Mouse (Mus musculus): ENCODE data around the gene Ccl2. TPM values are rescaled to one million over a fixed set of nuclear protein-coding genes. Genes with fewer than 3 reads are reported as not detected.
A peak's percentile ranks its signal among the peaks of the same experiment; 100 is the strongest.

Ccl2 gene
- polyA plus RNA-seq, 1 experiment from 2014 or later: 1.6 TPM

DNA sequence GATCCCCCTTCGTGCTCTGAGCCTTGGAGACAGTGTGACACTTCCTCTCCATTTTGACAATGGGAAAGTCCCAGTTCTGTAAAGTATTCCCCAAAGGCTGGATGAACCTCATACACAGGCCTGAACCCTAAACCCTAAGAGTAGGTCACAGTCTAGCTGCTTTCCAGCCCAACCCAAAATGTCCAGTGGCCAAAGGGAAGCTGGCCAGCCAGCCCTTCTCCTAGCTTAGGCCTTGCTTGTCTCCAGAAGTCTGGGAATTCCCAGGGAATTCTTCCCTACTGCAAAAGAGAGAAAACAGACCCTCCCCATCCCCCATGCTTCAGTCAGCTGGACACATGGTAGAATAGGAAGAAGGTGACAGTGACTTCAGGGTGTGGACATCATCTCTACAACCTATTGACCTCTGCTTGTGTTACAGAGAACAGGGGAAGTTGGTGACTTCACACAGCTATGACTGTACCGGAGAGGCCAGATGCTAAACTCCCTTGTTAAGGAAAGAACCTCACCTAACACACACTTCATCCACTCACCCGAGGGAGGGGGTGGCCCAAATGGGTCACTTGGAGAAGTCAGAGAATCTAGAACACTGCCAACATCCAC lies 19.1 kb upstream of the Ccl2 start:
- no peak overlapping the region for H3K4me2 ChIP-seq
- 71% methylated on average over 3 of the region's 3 CpGs for WGBS
- H3K36me3 ChIP-seq: no peaks in the 10 kb centered on the region
- no peak overlapping the region for H3K27ac ChIP-seq
- no peaks in the 10 kb centered on the region for H3K4me1 ChIP-seq
- H3K9ac ChIP-seq: no peak overlapping the region
- H3K27me3 ChIP-seq: no peaks in the 10 kb centered on the region
- H3K9me3 ChIP-seq (replicated peaks): no peaks in the 10 kb centered on the region
- no peak overlapping the region for H3K4me3 ChIP-seq (replicated peaks)
- ATAC-seq (replicated peaks; ENCODE audit: low FRiP score): no peak

DNA sequence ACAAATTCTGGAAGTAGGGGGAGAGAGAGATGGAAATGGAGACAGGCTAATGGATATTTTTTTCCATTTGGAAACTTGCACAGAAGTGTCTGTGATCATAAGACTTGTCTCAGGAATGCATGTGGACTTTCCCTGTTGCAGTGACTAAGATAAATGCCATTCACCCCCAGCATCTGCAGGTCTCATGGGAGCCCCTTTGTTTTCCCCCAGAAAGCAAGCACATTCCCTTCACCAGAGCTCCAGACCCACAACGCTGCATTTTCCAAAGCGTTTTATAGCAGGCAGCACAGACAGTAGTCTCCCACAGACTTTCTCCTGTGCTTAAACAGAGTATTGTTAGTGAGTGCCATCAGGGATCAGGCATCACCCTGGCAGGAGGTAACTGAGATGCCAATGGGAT lies 16.0 kb upstream of the Ccl2 start:
- no peaks in the 10 kb centered on the region for H3K27me3 ChIP-seq

DNA sequence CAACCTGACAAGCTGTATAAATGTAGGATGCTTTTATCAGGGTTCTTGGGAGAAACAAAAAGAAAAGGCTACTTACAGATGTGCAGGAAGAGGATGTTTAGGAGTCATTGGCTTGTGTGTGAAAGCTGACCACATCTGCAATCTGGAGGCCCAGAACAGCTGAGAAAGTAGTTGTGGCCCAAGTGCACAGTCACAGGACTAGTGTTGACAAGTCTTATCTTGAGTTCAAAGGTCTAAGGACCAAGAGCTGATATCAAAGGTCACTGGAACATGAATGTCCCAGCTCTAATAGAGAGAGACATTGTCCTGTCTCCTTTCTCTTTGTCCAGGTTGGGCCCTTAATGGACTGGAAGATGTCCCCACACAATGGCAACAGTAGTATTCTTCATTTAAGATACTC lies 15.6 kb upstream of the Ccl2 start:
- Histone ChIP-seq H3K4me1 (no peaks in the 10 kb centered on the region), H3K27ac (no peak overlapping the region), H3K4me2 (no peak overlapping the region), H3K27me3 (no peaks in the 10 kb centered on the region), H3K36me3 (no peaks in the 10 kb centered on the region), H3K9ac (no peak overlapping the region), H3K4me3 (replicated peaks) (no peak overlapping the region), H3K9me3 (replicated peaks) (no peaks in the 10 kb centered on the region)
- no peak for ATAC-seq (replicated peaks; ENCODE audit: low FRiP score)

More for the DNA sequence above, 16.0 kb upstream of the Ccl2 start:
- Histone ChIP-seq H3K4me2 (no peak overlapping the region), H3K27ac (no peak overlapping the region), H3K9ac (no peak overlapping the region), H3K36me3 (no peaks in the 10 kb centered on the region), H3K4me1 (no peaks in the 10 kb centered on the region), H3K9me3 (replicated peaks) (no peaks in the 10 kb centered on the region), H3K4me3 (replicated peaks) (no peak overlapping the region)
- 46% methylated on average over 2 of the region's 2 CpGs for WGBS
- ATAC-seq (replicated peaks; ENCODE audit: low FRiP score): no peak

DNA sequence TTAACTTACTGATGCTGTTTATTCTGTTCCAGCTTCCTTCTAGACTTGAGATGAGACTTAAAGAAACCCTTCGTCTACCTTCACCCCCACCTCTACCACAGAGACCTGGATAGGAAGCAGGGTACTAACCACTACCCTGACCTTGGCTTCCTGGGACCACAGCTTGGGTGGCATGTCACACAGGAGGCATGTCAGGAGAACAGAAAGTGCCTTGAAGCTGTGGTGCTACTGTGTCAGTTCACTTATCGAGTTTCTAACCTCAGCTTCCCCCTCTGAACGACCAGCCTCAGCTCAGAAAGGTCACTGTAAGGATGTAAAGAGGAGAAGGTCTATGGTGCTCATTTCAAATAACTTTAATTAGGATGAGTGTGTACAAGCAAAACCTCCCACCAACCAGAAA lies 14.0 kb upstream of the Ccl2 start:
- no peak for ATAC-seq (replicated peaks; ENCODE audit: low FRiP score)
- H3K36me3 ChIP-seq: no peaks in the 10 kb centered on the region
- H3K9me3 ChIP-seq (replicated peaks): no peaks in the 10 kb centered on the region
- no peaks in the 10 kb centered on the region for H3K27me3 ChIP-seq
- no peak overlapping the region for H3K27ac ChIP-seq
- H3K4me1 ChIP-seq: no peaks in the 10 kb centered on the region
- no peak overlapping the region for H3K4me2 ChIP-seq
- no peak overlapping the region for H3K9ac ChIP-seq
- WGBS: 55% methylated on average over 3 of the region's 3 CpGs
- no peak overlapping the region for H3K4me3 ChIP-seq (replicated peaks)

DNA sequence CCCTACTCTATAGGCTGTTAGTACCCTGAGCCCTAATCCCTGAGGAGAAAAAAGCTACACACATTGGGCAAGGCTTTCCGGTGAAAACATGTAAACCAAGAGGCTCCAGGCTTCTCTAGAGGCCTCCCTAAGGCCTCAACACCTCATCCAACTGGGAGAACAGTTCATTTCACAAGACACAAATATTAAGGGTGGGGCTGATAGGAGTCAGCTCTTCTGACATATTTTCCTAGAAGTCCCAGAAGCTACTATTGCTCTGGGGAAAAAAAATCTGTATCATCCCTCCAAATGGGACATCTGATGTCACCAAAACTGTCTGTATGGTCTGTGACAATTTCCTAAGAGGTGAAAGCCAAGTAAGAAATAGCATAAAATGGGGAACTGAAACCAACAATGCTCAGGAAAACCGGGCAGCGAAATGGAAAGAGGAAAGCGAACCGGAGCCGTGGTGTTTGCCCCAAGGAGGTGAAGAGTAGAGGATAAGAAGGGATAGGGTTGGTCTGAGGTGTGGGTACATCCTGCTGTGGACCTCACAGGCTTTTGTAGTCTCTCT lies 12.8 kb upstream of the Ccl2 start:
- 85% methylated on average over 6 of the region's 6 CpGs for WGBS
- H3K27me3 ChIP-seq: no peaks in the 10 kb centered on the region
- no peak overlapping the region for H3K4me2 ChIP-seq
- H3K9ac ChIP-seq: no peak overlapping the region
- ATAC-seq (replicated peaks; ENCODE audit: low FRiP score): no peak
- H3K27ac ChIP-seq: no peak overlapping the region
- no peaks in the 10 kb centered on the region for H3K9me3 ChIP-seq (replicated peaks)
- H3K4me3 ChIP-seq (replicated peaks): no peak overlapping the region
- H3K36me3 ChIP-seq: no peaks in the 10 kb centered on the region
- H3K4me1 ChIP-seq: no peaks in the 10 kb centered on the region

DNA sequence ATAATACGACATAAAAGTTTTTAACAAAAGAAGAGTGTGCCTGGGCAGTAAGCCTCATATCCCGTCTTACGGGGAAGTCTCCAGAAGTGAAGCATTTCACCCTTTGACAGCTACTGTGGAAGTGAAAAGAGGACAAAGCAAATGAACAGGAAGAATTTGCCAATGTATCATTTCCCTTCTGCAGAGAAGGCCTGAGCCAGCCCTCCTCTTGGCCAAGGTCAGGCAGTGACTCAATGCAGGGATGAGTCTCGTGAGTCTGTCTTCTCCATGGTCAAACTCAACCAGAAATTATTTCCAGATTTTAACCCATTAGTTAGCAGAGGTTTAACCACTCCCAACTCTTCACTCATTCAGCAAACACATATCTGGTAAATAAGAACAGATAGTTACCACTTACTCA lies 11.6 kb upstream of the Ccl2 start:
- Histone ChIP-seq H3K27me3 (no peaks in the 10 kb centered on the region), H3K9ac (no peak overlapping the region), H3K4me2 (no peak overlapping the region), H3K27ac (no peak overlapping the region), H3K4me1 (no peaks in the 10 kb centered on the region), H3K4me3 (replicated peaks) (no peak overlapping the region), H3K36me3 (no peaks in the 10 kb centered on the region), H3K9me3 (replicated peaks) (no peaks in the 10 kb centered on the region)
- 75% methylated on average over 4 of the region's 4 CpGs for WGBS
- no peak for ATAC-seq (replicated peaks; ENCODE audit: low FRiP score)

DNA sequence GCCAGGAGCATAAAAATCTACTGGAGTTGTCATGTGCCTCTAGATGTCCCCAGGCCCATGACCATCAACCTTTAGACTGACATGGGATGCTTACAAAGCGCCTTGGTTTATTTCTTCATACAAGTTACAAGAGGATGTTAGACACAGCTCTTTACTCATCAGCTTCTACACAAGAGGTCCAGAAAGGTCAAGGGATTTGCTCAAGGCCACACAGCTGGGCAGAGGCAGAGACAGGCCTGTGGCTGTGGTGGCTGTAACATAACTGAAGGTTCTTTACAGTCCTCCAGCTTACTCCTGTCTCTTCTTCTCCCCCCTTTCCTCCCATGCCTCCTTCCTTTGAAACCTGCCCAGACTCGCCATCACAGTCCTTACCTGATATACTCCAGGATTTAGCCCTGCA lies 5.2 kb upstream of the Ccl2 start:
- Histone ChIP-seq H3K27me3 (no peaks in the 10 kb centered on the region), H3K36me3 (no peaks in the 10 kb centered on the region), H3K4me1 (peaks cover 16% of the 10 kb centered on the region; the same call in 1 of the 2 replicates), H3K9ac (no peak overlapping the region), H3K4me3 (replicated peaks) (no peak overlapping the region), H3K9me3 (replicated peaks) (no peaks in the 10 kb centered on the region), H3K27ac (no peak overlapping the region), H3K4me2 (no peak overlapping the region)
- WGBS: 69% methylated on average over 2 of the region's 2 CpGs
- no peak for ATAC-seq (replicated peaks; ENCODE audit: low FRiP score)

DNA sequence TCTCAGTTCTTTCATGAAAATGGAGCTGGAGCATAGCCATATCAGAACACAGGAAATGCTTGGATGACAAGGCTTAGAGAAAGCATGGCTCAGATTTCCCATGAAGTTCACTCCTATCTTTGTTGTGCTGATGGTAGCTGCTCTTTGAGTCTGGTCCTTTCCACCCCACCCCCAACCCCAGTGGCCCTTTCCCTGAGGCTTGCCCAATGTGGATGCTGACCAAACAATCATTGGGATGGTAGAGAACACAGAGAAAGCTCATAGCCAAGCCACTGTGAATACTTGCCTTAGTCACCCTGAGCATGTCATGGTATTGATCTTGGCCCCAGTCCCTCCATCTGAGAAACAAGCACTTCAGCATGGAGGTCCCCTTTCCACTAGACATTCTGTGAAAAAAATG lies 3.2 kb upstream of the Ccl2 start:
- no peaks in the 10 kb centered on the region for H3K9me3 ChIP-seq (replicated peaks)
- peak overlapping the region; percentile 64 for H3K27ac ChIP-seq
- no peaks in the 10 kb centered on the region for H3K27me3 ChIP-seq
- H3K4me3 ChIP-seq (replicated peaks): no peak overlapping the region
- no peak for ATAC-seq (replicated peaks; ENCODE audit: low FRiP score)
- H3K9ac ChIP-seq: no peak overlapping the region
- no peak overlapping the region for H3K4me2 ChIP-seq
- H3K36me3 ChIP-seq: no peaks in the 10 kb centered on the region
- peaks cover 20% of the 10 kb centered on the region; the same call in 1 of the 2 replicates for H3K4me1 ChIP-seq

DNA sequence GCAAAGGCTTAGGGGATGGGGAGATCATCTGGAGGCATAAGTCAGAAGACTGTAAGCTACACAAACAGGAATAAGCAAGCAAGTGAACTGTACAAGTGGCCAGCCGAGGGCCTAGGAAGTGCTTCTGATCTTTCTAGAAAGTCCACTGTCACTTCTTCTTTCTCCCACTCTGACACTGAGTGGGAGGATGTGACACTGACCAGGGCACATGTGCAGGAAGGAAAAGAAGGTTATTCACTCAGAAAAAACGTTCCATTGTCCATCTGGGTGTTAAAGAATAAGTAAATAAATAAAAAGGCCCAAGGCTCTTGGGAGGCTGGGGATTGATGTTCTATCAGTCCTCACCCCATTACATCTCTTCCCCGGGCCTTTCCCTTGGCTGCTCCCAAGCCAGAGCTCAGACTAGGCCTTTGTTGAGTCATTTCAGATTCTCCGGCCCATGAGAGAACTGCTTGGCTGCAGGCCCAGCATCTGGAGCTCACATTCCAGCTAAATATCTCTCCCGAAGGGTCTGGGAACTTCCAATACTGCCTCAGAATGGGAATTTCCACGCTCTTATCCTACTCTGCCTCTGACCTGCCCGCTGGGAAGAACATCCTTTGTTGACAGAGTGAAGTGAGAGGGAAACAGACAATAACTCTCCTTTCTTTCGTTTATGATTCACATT lies 2.6 kb upstream of the Ccl2 start:
- no peaks in the 10 kb centered on the region for H3K27me3 ChIP-seq
- H3K36me3 ChIP-seq: no peaks in the 10 kb centered on the region
- no peak overlapping the region for H3K9ac ChIP-seq
- H3K9me3 ChIP-seq (replicated peaks): no peaks in the 10 kb centered on the region
- peaks cover 20% of the 10 kb centered on the region; the same call in 1 of the 2 replicates for H3K4me1 ChIP-seq
- 45% methylated on average over 8 of the region's 8 CpGs for WGBS
- no peak for ATAC-seq (replicated peaks; ENCODE audit: low FRiP score)
- no peak overlapping the region for H3K4me2 ChIP-seq
- no peak overlapping the region for H3K4me3 ChIP-seq (replicated peaks)
- peak overlapping the region; percentile 64 for H3K27ac ChIP-seq

DNA sequence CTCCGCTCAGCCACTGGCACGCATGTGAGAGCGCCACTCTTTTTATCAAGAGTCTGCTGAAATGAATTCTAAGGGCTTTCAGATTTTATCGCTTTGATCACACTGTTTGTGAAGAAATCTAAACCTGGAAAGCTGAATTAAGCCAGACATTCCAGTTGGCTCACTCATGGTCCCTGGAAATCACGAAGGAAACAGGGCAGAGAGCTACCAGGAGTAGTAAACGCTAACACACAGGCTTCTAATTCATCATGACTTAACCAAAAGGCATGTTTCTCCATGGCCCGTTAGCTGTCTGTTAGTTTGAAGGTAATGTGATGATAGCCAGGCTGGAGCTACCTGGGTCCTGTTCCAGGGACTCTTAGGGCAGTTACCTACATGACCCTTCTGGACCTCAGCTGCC lies 925 bp upstream of the Ccl2 start:
- Histone ChIP-seq H3K4me3 (replicated peaks) (no peak overlapping the region), H3K36me3 (no peaks in the 10 kb centered on the region), H3K4me1 (peaks cover 20% of the 10 kb centered on the region; the same call in 1 of the 2 replicates), H3K27me3 (no peaks in the 10 kb centered on the region), H3K9me3 (replicated peaks) (no peaks in the 10 kb centered on the region), H3K9ac (no peak overlapping the region), H3K27ac (no peak overlapping the region), H3K4me2 (no peak overlapping the region)
- 84% methylated on average over 7 of the region's 7 CpGs for WGBS
- ATAC-seq (replicated peaks; ENCODE audit: low FRiP score): no peak

DNA sequence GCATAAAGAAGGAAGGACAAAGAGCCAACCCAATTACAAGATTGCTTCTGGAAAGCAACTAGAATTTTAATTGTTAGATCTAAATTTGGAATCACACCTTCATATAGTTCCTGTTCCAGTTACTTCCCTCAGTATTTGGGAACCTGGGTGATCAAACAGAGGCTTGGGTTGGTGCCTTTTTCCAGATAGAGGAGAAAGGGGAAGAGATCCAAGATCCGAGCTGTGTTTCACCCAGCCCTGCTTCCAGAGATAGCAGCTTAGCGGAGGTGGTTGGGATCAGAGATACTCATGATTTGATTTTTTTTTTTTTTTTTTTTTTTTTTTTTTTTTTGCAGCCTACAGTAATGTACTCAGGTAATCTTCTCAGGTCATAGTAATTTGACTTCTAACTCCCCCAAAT lies 486 bp downstream of the Ccl2 start:
- H3K27ac ChIP-seq: no peak overlapping the region
- H3K27me3 ChIP-seq: no peaks in the 10 kb centered on the region
- H3K36me3 ChIP-seq: no peaks in the 10 kb centered on the region
- H3K4me1 ChIP-seq: peaks cover 20% of the 10 kb centered on the region; the same call in 1 of the 2 replicates
- H3K9ac ChIP-seq: no peak overlapping the region
- no peak overlapping the region for H3K4me2 ChIP-seq
- no peak for ATAC-seq (replicated peaks; ENCODE audit: low FRiP score)
- H3K4me3 ChIP-seq (replicated peaks): no peak overlapping the region
- WGBS: 85% methylated on average over 2 of the region's 2 CpGs
- H3K9me3 ChIP-seq (replicated peaks): no peaks in the 10 kb centered on the region

DNA sequence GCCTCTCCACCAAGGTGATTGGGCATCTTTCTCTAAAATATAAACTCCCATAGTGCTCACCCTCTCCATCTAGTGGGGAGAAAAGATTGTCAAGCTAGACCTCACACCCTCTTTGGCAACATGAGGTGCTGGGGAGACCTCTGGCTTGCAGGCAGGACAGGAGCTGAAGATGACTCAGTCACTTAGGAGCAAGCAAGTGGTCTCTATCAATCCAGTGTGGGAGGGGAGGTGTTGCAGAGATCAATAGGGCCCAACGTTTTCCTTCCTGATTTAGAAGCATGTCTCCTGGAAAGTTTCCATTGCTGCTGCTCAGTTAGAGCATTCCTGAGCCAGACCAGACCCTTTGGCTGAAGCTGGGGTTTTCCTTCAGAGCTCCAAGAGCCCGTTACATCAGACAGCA lies 3.2 kb downstream of the Ccl2 start, which contains the start of gene Gm17268:
Gene Gm17268, minus strand, starts transcription at position 28 of the 400 bp plus-strand sequence.
- Histone ChIP-seq H3K4me1 (0 out of 2 replicates have a peak, but pooled peaks cover 4% of the 10 kb centered on the region), H3K4me2 (no peak within 1 kb of the TSS), H3K27me3 (no peaks in the 10 kb centered on the region), H3K27ac (no peak within 1 kb of the TSS), H3K36me3 (no peaks in the 10 kb centered on the region), H3K4me3 (replicated peaks) (no peak within 1 kb of the TSS), H3K9me3 (replicated peaks) (no peaks in the 10 kb centered on the region), H3K9ac (no peak within 1 kb of the TSS)
- WGBS: 32% methylated on average over 2 of the region's 2 CpGs
- ATAC-seq (replicated peaks; ENCODE audit: low FRiP score): no peak

All from kidney, embryonic 15.5 days (tissue).